Mouse (Mus musculus): ENCODE data around the gene Gm49366. TPM values are rescaled to one million over a fixed set of nuclear protein-coding genes. Genes with fewer than 3 reads are reported as not detected.
"Not testable (repeated sequence)": the region's sequence is repeated elsewhere in the genome, so short reads cannot be mapped to it uniquely, and the experiment has no call there.

The Gm49366 gene
- polyA plus RNA-seq, 1 experiment from 2014 or later = not detected

- Histone ChIP-seq H3K4me2 (replicated peaks) (peak overlapping the region; percentile 75), H3K27me3 (replicated peaks) (no peaks in the 10 kb centered on the region), H3K9me3 (0 out of 2 replicates have a peak, but pooled peaks cover 3% of the 10 kb centered on the region), H3K4me3 (no peak overlapping the region), H3K9ac (no peak overlapping the region), H3K27ac (no peak overlapping the region), H3K36me3 (no peaks in the 10 kb centered on the region), H3K4me1 (no peaks in the 10 kb centered on the region)
- no peak for ATAC-seq (ENCODE audit: low FRiP score, low read depth)
- WGBS = 43% methylated on average over 1 of the region's 1 CpGs
Observed at GRCm38 (mm10) chr12:84100071-84100470, 61.3 kb downstream of the Gm49366 start.

GRCm38 (mm10) chr12:84100604-84101492 is 62.1 kb downstream of the Gm49366 start, which contains the start of gene Acot6:
Gene Acot6 (plus strand): TSS chr12:84100654.
- WGBS = under 1% methylated on average over 79 of the region's 80 CpGs
- ATAC-seq (ENCODE audit: low FRiP score, low read depth) = peak; percentile 75; the same call in 1 of the 2 replicates

GRCm38 (mm10) chr12:84101493-84101845 is 62.7 kb downstream of the Gm49366 start:
- no peak overlapping the region for H3K27ac ChIP-seq
- H3K4me2 ChIP-seq (replicated peaks) = peak overlapping the region; percentile 75
- ATAC-seq (ENCODE audit: low FRiP score, low read depth) = no peak
- no peaks in the 10 kb centered on the region for H3K4me1 ChIP-seq
- no peaks in the 10 kb centered on the region for H3K36me3 ChIP-seq
- H3K9me3 ChIP-seq = no peaks in the 10 kb centered on the region
- peak overlapping the region; percentile 51; the same call in 1 of the 2 replicates for H3K4me3 ChIP-seq
- 56% methylated on average over 2 of the region's 2 CpGs for WGBS
- no peaks in the 10 kb centered on the region for H3K27me3 ChIP-seq (replicated peaks)
- H3K9ac ChIP-seq = no peak overlapping the region; the same call in 1 of the 2 replicates

More at GRCm38 (mm10) chr12:84100604-84101492, 62.1 kb downstream of the Gm49366 start, which contains the start of gene Acot6:
- H3K4me1 ChIP-seq; H3K9me3 ChIP-seq; H3K36me3 ChIP-seq; H3K27ac ChIP-seq; H3K27me3 ChIP-seq (replicated peaks): not testable (repeated sequence)
- H3K9ac ChIP-seq = peak within 1 kb of the TSS; percentile 58
- peak within 1 kb of the TSS; percentile 75 for H3K4me2 ChIP-seq (replicated peaks)
- H3K4me3 ChIP-seq = peak within 1 kb of the TSS; percentile 51

DNA sequence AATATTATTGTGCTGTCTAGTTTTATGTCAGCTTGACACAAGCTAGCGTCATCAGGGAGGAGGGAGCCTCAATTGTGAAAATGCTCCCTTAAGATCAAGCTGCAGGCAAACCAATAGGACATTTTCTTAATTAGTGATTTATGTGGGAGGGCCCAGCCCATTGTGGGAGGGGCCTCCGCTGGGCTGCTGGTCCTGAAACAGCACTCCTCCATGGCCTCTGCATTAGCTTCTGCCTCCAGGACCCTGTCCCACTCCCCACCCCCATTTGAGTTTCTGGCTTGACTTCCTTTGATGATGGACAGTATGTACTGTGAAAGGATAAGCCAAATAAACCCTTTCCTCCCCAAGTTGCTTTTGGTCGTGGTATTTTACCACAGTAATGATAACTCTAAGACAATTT is 68.3 kb downstream of the Gm49366 start:
- Histone ChIP-seq H3K27ac (no peak overlapping the region), H3K4me3 (no peak overlapping the region), H3K36me3 (no peaks in the 10 kb centered on the region), H3K4me1 (no peaks in the 10 kb centered on the region), H3K9ac (no peak overlapping the region), H3K27me3 (replicated peaks) (no peaks in the 10 kb centered on the region), H3K9me3 (no peaks in the 10 kb centered on the region), H3K4me2 (replicated peaks) (no peak overlapping the region)
- ATAC-seq (ENCODE audit: low FRiP score, low read depth) = no peak
- 62% methylated on average over 3 of the region's 3 CpGs for WGBS

DNA sequence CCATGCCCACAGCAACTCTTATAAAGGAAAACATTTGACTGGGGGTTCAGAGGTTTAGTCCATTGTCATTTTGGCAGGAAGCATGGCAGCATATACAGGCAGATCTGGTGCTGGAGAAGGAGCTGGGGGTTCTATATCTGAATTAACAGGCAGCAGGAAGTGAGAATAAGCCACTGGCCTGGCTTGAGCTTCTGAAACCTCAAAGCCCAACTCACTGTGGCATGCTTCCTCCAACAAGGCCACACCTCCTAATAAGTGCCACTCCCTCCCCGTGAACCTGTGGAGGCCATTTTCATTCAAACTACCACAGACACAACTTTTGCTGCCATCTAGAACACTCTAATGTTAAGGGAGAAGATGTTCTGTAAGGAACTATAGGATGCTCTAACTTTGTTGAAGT is 69.0 kb downstream of the Gm49366 start:
- 64% methylated on average over 1 of the region's 1 CpGs for WGBS
- no peaks in the 10 kb centered on the region for H3K4me1 ChIP-seq
- no peaks in the 10 kb centered on the region for H3K9me3 ChIP-seq
- no peaks in the 10 kb centered on the region for H3K36me3 ChIP-seq
- ATAC-seq (ENCODE audit: low FRiP score, low read depth) = no peak
- H3K4me3 ChIP-seq = no peak overlapping the region
- no peak overlapping the region for H3K4me2 ChIP-seq (replicated peaks)
- H3K27me3 ChIP-seq (replicated peaks) = no peaks in the 10 kb centered on the region
- H3K9ac ChIP-seq = no peak overlapping the region
- no peak overlapping the region for H3K27ac ChIP-seq

Other genes with a start within 250 kb of the Gm49366 start
- 28.1 and 29.0 TPM in 2 replicates for gene Numb, start 117.0 kb upstream of the Gm49366 start, polyA plus RNA-seq (2016; fragmentation: Nextera tagmentation; extraction: Ambion mirVana)
- 21.4 and 22.6 TPM in 2 replicates for gene Riox1, start 88.3 kb upstream of the Gm49366 start, polyA plus RNA-seq (2016; fragmentation: Nextera tagmentation; extraction: Ambion mirVana)
- not detected in 2 replicates for gene Heatr4, start 54.1 kb upstream of the Gm49366 start, polyA plus RNA-seq (2016; fragmentation: Nextera tagmentation; extraction: Ambion mirVana)
- gene Acot2, start 51.1 kb upstream of the Gm49366 start, polyA plus RNA-seq (2016; fragmentation: Nextera tagmentation; extraction: Ambion mirVana) = 14.4 and 14.5 TPM in 2 replicates
- 82.1 and 83.4 TPM in 2 replicates for gene Acot1, start 29.4 kb upstream of the Gm49366 start, polyA plus RNA-seq (2016; fragmentation: Nextera tagmentation; extraction: Ambion mirVana)
- gene Acot4, start 556 bp upstream of the Gm49366 start, polyA plus RNA-seq (2016; fragmentation: Nextera tagmentation; extraction: Ambion mirVana) = 0.09 and 0.20 TPM in 2 replicates
- 0.65 and 0.70 TPM in 2 replicates for gene Acot3, start 13.2 kb downstream of the Gm49366 start, polyA plus RNA-seq (2016; fragmentation: Nextera tagmentation; extraction: Ambion mirVana)
- gene Acot5, start 30.4 kb downstream of the Gm49366 start, polyA plus RNA-seq (2016; fragmentation: Nextera tagmentation; extraction: Ambion mirVana) = 0.25 TPM in 1 of 2 replicates, not detected in the other
- gene Acot6, start 61.7 kb downstream of the Gm49366 start, polyA plus RNA-seq (2016; fragmentation: Nextera tagmentation; extraction: Ambion mirVana) = 0.75 and 1.0 TPM in 2 replicates
- 6.6 and 7.0 TPM in 2 replicates for gene Dnal1, start 75.4 kb downstream of the Gm49366 start, polyA plus RNA-seq (2016; fragmentation: Nextera tagmentation; extraction: Ambion mirVana)
- 2.8 and 3.2 TPM in 2 replicates for gene Pnma1, start 109.6 kb downstream of the Gm49366 start, polyA plus RNA-seq (2016; fragmentation: Nextera tagmentation; extraction: Ambion mirVana)
- 6.1 and 6.3 TPM in 2 replicates for gene Elmsan1, start 179.9 kb downstream of the Gm49366 start, polyA plus RNA-seq (2016; fragmentation: Nextera tagmentation; extraction: Ambion mirVana)
- 14.2 and 17.4 TPM in 2 replicates for gene Ptgr2, start 246.3 kb downstream of the Gm49366 start, polyA plus RNA-seq (2016; fragmentation: Nextera tagmentation; extraction: Ambion mirVana)

Measured in neural tube, embryonic 12.5 days (tissue).